Mouse (Mus musculus): ENCODE results near the gene Aff4.
"Not testable (repeated sequence)": the region's sequence is repeated elsewhere in the genome, so short reads cannot be mapped to it uniquely, and the experiment has no call there.

Aff4 gene

GRCm38 (mm10) chr11:53341019-53341418, 9.6 kb upstream of the Aff4 start:
- DNase-seq, result not testable (repeated sequence)

DNA sequence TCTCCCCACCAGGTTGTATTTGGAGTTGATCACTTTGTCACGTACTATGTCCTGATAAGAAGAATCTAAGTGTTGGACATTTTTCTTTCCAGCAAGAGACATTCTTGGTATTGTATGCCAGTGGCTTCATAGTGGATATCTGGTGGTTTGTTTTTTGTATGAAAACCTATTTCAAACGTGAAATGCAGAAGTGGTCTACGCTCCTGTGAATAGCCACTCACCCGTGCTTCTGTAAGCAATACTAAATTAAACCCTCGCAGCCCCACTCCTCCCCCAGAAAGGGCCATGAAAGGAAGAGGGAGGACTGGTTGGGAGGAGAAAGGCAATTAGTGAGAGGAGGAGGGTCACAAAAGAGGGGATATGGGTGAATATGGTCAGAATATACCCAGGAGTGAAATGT, 7.9 kb upstream of the Aff4 start:
- no peak for DNase-seq

GRCm38 (mm10) chr11:53345328-53345727, 5.3 kb upstream of the Aff4 start:
- peak in 1 of 2 experiments; percentile 28 for DNase-seq

DNA sequence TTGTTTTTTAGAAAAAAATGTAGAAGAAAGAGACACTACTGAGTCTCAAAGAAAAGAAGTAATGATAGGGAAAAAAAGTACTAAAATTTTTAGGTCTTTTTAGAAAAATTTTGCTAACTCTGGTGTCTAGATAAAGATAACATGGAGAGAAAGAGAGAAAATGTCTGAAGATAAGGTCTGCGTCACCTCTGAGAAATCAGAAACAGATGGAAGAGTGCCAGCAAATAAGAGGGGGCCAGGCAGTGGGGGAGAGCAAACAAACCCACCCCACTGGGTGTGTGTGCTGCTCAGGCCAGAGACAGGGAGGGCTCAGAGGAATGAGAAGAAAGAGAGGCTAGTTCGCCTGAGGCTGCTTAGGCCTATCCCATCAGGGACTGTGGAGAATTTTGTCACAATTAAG, 4.9 kb upstream of the Aff4 start:
- no peak for DNase-seq

DNA sequence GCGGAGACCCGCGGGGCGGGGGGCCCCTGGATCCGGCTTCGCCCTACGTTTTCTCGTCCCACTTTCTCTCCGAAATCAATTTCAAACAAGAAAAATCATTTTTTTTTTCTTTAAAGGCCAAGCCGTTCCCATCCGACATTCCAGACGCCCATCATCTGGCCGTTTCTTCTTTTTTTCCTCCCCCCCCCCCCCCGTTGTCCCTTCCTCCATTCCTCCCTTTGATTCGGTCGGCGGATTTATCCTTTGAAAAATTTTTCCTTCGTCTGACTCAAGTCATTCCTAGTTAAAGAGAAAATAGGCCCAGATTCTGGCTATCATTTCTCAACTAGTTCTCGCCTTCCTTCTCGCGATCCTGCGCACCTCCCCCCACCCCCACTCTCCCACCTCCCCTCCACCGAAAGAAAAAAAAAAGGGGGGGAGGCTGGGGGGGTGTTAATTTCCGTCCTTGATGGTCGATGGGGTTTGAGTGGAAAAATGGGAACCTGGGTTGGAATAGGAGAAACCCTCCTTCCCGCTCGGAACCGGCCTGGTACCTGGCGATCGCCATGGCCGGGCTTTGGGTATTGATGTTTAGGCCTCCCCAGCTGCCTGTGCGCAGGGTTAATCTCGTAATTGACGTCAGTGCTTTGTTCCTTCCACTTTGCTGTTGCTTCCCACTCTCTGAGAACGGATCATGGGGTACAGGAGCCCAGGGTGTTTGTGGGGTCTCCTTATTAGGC, 750 bp downstream of the Aff4 start:
- peak; percentile 20 to 49 for DNase-seq

DNA sequence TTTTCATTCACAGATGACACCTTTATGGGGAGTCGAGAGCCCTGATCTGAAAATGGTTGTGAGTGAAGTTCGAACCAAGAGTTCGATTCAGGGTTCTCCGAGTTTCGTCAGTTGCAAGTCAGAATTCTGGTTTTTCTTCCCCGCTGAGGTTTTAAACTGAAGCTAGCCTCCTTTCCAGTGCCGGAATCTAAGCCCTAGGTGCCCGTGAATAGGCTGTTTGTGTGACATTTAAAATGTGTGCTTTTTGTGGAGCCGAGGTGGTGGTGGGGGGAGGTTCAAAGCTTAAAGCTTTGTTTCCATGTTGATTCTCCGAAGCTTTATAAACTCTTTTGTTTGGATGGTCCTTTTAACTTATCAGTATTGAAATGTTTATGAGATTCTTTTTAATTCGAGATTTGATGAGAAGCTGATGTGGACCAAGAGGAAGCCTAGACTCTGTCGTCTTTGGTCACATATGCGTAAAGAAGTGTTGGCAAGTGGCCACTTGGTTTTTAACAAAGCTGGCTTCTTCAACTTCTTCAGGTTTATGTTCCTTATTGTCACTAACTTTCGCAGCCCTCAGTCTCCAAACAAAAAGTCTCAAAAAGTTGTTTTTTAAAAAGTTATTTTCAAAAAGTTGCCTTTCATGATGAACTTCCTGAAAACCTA, 1.4 kb downstream of the Aff4 start:
- DNase-seq, result no peak

- DNase-seq, result no peak
Measured at GRCm38 (mm10) chr11:53358504-53359155, 8.0 kb downstream of the Aff4 start.

- no peak for DNase-seq
Measured at GRCm38 (mm10) chr11:53367032-53367431, 16.4 kb downstream of the Aff4 start.

- DNase-seq, result no peak
Measured at GRCm38 (mm10) chr11:53378918-53379317, 28.3 kb downstream of the Aff4 start.

DNA sequence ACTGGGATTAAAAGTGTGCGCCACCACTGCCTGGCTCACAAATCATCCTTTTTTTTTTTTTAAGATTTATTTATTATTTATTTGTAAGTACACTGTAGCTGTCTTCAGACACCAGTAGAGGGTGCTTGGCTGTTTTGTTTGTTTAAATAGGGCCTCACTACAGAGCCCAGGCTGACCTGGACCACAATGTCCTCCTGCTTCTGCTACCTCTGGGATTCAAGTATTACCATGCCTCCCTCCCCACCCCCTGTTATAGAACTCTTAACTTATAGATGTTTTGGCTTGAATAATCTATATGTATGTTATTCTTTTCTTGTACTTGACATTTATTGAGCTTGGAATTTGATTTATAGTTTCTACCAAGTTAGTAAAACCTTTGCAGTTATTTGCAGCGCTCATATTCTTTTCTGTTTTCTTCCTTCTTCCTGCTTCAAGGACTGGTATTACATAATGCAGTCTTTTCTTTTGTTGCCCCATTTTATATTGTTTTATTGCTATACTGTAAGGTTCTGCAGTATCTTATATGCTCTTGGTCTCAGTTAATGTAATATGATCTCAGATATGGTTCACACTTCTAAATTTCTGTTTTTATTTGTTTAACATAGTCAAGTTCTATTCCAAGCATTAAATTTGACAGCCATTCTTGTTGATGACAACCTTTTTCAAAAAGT, 33.3 kb downstream of the Aff4 start:
- DNase-seq, result no peak

GRCm38 (mm10) chr11:53393856-53394255, 43.2 kb downstream of the Aff4 start:
- DNase-seq, result no peak

DNA sequence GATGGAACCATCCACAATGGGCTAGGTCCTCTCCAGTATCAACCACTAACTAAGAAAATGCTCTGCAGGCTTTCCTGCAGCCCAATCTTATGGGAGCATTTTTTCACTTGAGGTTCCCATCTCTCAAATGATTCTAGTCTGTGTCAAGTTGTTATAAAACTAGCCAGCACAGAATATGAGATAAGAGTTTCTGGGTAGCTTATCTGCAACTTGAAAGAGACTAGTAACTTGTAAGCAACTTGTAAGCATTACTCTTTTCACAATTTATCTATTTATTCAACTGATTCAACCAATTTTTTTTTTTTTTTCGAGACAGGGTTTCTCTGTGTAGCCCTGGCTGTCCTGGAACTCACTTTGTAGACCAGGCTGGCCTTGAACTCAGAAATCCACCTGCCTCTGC, 53.0 kb downstream of the Aff4 start:
- no peak for DNase-seq

GRCm38 (mm10) chr11:53411738-53412137, 61.1 kb downstream of the Aff4 start:
- DNase-seq, result no peak

DNA sequence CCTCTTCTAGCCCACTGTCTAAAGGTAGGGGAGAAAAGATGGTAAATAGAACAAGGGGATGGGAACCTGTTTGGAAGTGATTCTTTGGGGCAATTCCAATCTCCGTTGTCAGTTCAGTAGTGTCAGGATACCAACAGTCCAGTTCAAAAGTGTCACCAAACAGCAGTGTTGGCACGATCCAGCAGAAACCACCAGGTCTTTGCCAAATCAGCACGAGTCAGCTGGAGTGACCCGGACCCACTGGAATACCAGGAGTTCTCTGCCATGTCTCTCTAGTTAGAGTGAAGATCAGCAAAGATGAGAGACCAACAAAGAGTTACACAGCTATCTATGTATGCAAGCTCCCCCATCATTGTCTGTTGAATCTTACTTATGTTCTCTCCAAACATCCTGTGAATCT, 63.2 kb downstream of the Aff4 start:
- no peak for DNase-seq

- DNase-seq, result no peak
Measured at GRCm38 (mm10) chr11:53418048-53418447, 67.4 kb downstream of the Aff4 start.

DNA sequence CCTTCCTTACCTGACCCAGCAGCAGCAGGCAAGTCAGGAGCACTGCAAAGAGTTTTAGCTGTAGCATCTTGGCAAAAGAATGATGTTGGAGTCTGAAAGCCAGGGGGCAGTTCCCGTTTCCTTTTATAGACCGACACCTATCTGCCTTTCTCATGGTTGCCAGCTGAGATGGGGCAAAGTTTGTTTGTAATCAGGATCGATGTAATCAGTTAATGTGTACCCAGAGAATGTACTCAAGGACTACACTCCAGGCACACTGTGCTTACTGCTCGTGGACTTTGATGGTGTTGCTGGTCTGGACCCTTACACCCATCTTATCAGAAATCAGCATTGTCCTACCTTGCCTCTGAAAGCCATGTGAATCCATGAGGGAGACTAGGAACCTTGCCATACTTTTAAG, 72.4 kb downstream of the Aff4 start, which contains the start of gene Leap2:
TSS of gene Leap2 (minus strand) at position 135 of the 400 bp plus-strand sequence.
- DNase-seq, result no peak

DNA sequence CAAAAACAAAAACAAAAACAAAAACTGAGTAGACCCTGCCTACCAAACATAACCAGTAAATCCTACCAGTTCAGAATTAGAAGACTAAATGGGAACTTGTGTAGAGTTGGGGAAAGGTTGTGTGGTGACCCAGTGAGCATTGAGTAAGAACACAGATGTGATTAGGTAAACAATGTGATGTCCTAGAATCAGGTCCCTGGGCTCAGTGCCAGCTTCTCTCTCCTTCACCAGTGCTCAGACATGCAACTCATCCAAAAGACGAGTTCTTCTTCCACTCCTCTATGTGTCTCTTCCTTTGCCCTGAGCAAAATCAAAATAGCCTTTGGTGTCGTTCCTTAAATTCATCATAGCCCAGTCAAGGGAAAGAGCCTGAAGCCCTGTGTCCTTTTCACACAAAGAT, 74.2 kb downstream of the Aff4 start:
- DNase-seq, result no peak

- DNase-seq, result no peak
Measured at GRCm38 (mm10) chr11:53425251-53425650, 74.6 kb downstream of the Aff4 start.

- DNase-seq, result no peak
Measured at GRCm38 (mm10) chr11:53425711-53426255, 75.2 kb downstream of the Aff4 start.

- DNase-seq, result not testable (repeated sequence)
Measured at GRCm38 (mm10) chr11:53426914-53427313, 76.3 kb downstream of the Aff4 start.

DNA sequence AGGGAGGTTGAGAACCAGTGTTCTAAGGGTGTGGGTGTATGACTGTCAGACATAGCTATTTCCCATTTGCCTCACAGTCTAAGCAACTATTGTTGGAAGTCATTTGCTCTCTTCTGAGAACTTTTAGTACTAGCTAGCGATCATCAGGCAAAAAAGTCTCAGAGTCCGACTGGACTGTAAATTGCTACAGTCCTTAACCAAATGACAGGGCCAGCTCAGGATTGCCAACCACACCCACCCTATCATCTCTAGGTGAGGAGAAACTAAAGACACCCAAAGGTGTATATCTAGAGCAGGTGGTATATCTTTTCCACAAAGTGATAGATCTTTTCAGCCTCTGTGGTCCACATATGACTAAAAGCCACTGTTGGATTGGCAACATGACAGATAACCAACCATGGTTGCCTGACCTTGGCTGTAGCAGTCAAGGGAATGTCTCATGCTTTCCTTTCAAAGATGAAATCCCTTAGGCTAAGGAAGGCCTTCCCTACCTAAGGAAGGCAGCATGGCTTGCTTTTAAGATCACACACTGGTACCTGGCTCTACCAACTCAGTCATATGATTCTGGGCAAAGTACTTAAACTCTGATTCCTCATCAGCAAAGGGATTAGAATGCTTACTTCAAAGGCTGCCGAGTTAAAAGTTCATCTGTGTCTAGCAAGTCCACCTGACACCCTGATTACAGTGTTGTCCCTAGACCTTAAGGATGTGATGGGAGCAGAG, 77.5 kb downstream of the Aff4 start:
- no peak for DNase-seq

- no peak for DNase-seq
Measured at GRCm38 (mm10) chr11:53428716-53429057, 78.1 kb downstream of the Aff4 start.

DNA sequence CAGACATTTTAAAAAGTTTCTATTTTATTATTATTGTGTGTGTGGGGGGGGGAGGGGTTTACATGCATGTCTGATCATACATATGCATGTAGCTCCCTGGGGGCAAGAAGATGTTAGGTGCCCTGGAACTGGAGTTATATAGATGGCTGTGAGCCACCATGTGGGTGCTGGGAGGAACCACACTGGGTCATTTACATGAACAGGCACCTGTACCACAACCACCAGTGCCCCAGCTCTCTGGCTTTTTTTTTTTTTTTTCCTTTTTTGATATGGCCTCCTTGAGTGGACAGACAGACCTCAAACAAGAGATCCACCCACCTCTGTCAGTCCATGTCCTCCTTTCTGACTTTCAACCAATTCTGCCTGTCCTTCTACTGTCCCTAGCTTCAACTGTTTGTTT, 78.5 kb downstream of the Aff4 start:
- DNase-seq, result no peak

Measured in thymus, adult 18-20 months (tissue).